Mouse (Mus musculus) mouse trophoblast stem cell (cell line): ENCODE measurements around the gene Fhdc1.

Experiments used
- in situ Hi-C, 2 experiments: fragments of 300-500 bp; cut with MseI, MboI; formaldehyde crosslinking; loops; 2 replicates in 1 of 2; 3 replicates in 1 of 2; pipeline ENCODE4 v1.15.1; 2025

The Fhdc1 gene

GRCm38 (mm10) chr3:84480006-84480897 lies at the start of gene Fhdc1:
TSS of gene Fhdc1 (minus strand) at chr3:84480429.
- in situ Hi-C loops: no loop called here

DNA sequence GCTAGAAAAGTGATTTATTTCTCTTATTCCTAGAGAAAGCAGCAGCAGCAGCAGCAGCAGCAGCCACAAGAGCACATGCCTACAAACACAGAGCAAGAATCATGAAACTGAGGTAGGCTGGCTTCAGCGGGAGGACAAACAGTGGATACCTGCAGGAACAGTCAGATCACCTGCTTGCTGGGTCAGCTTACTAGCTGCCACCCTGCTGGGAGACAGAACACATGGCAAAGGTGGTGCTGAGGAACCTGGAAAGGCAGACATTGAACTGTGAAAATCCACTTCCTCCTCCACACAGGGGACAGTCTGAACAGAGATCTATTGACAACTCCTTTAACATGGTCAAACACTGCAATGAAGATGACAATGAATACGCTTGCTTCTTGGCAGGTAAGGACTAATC lies 48.8 kb upstream of the Fhdc1 start:
- in situ Hi-C loops: no loop called here

DNA sequence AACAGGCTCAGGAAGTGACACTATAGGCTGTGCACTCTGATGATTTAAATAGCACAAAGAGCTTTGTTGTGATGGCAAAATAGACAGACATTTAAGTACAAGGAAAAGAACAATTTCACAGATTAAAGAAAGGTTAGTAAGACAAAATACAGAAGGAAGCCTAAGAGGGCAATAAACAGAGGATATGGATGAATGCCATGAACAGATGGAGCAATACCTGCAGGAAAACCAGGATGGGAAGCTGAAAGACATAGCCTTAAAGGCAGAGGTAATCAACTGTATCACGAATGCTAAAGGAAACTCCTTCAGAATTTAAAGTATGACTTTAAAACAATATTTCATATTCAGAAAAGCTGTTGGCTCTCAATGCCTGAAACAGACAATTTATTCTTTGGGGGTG lies 44.7 kb upstream of the Fhdc1 start:
- in situ Hi-C loops: no loop called here

DNA sequence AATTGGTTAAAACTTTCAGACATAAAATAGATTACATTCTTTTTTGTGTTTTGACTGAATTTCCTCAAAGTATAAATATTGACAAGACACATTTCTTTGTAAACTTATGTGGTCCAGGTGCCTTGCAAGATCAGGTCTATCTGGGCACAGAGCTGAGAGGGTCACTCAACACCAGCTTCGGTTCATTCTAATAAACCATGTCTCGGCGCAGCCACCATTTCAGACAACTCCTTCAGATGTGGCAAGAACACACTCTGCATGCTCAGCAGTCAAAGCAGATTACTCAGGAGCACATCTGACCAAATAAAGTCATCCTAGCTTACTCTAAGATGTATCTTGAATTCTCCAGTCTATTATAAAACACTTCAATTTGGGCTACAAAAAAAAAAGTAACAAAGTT lies 35.9 kb upstream of the Fhdc1 start:
- in situ Hi-C loops: no loop called here

GRCm38 (mm10) chr3:84512774-84513515 lies 32.7 kb upstream of the Fhdc1 start:
- in situ Hi-C loops: no loop called here

DNA sequence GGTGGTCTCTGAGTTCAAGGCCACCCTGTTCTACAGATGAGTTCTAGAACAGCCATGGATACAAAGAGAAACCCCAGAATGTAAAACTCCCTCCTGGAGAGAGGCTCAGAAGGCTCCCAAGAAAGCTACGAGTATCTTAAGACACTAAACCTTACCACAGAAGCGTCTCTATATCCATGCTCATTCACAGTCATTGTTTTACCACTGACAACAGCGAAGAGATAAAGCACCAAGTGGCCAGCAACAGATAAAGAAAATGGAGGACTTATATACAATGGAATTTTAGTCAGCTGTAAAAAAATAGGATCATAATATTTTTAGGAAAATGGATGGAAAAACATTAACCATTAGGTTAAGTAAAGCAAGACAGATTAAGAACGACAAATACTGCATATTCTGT lies 25.0 kb upstream of the Fhdc1 start:
- in situ Hi-C loops: no loop called here

GRCm38 (mm10) chr3:84504291-84504690 lies 24.1 kb upstream of the Fhdc1 start:
- in situ Hi-C loops: no loop called here

- in situ Hi-C loops: no loop called here
These were observed 21.9 kb upstream of the Fhdc1 start for GRCm38 (mm10) chr3:84502101-84502500.

GRCm38 (mm10) chr3:84500491-84500890 lies 20.3 kb upstream of the Fhdc1 start:
- in situ Hi-C loops: no loop called here

DNA sequence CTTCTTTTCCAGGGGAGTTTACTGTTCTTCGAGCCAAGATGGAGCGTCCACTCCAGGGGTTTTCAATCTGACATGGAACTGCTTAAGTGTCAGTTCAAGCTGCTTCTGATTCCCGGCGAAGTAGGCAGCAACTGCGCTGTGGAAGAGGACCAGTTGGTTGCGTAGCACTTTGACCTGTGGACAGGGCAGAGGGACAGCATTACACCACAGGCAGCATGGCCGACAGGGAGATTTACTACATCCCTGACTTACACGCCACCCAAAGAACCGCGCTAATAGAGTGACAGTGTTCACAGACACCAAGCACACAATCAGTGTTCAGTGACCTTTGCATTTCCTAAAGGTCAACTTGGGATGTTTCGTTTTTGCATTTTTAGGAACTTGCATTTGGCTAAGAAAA lies 17.5 kb upstream of the Fhdc1 start:
- in situ Hi-C loops: no loop called here

DNA sequence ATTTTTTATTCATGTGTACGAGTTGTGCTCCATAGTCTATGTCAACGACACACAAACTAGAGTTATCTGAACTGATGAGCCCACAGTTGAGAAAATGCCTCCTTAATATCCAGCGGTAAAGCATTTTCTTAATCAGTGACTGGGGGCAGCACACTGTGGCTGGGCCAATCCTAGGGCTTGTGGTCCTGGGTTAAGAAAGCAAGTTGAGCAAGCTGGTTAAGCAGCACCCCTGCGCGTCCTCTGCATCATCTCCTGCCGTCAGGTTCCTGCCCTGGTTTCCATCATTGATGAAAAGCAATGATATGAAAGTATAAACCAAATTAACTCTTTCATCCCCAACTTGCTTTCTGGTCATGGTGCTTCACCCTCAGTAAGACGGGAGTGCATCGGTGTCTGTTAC lies 12.4 kb upstream of the Fhdc1 start:
- in situ Hi-C loops: no loop called here

- in situ Hi-C loops: no loop called here
These were observed 11.9 kb upstream of the Fhdc1 start for GRCm38 (mm10) chr3:84492148-84492547.

DNA sequence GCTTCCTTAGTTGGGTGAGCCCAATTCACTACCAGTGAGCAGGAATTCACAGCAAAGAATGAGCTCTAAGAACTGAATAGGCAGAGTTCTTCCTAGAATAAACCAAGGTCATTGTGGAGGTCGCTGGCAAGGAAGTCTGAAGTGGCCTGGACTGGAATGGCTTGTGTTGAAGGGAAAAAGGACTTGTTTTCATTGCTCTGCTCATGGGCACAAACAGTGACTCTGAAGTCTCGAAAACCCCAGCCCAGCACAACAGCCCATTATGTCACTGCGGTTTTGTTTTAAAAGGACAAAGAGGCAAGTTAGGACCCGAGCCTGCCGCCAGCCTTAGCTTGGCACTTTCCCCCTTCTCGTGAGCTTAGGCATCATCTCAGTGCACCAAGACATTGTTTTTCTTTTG lies 8.5 kb upstream of the Fhdc1 start:
- in situ Hi-C loops: no loop called here

DNA sequence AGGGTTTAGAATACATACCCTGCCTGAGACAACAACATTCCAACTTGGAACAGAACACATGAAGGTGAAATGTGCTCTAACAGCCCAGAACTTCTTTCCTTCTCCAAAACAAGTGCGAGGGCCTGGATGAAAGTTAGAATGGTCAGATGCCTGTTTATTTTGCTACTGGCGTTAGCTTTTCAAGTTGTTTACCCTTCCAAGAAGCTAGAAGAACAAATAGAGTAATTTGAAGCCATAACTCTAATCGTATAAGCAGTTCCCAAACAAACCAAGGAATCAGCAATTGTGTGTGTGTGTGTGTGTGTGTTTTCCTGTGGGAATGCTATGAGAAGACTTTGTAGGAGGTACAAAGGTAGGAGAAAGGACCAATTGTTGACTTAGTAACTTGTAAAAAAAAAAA lies 4.7 kb upstream of the Fhdc1 start:
- in situ Hi-C loops: no loop called here

GRCm38 (mm10) chr3:84484333-84484732 lies 4.1 kb upstream of the Fhdc1 start:
- in situ Hi-C loops: no loop called here

- in situ Hi-C loops: no loop called here
These were observed 1.9 kb upstream of the Fhdc1 start for GRCm38 (mm10) chr3:84482121-84482520.

DNA sequence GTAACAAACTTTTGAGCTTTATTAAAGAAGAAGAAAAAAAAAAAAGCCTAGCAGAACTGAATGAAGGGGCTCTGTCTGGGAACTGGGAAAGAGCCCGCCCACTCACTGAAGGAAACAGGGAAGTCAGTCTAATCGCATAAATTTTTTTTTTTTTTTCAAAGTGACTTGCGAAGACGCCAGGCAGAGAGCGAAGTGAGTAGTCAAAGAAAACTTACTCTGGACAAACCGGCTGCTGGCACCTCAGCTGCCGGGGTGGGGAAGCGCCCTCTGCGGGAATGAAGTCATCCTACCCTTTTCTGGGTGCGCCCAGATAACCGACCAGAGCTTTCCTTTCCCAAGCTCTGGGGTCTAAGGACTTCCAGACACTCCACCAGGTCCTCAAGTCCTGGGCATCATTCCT lies 875 bp upstream of the Fhdc1 start:
- in situ Hi-C loops: no loop called here

- in situ Hi-C loops: no loop called here
These were observed 780 bp downstream of the Fhdc1 start for GRCm38 (mm10) chr3:84479293-84480005.

GRCm38 (mm10) chr3:84478896-84479292 lies 1.3 kb downstream of the Fhdc1 start:
- in situ Hi-C loops: no loop called here

DNA sequence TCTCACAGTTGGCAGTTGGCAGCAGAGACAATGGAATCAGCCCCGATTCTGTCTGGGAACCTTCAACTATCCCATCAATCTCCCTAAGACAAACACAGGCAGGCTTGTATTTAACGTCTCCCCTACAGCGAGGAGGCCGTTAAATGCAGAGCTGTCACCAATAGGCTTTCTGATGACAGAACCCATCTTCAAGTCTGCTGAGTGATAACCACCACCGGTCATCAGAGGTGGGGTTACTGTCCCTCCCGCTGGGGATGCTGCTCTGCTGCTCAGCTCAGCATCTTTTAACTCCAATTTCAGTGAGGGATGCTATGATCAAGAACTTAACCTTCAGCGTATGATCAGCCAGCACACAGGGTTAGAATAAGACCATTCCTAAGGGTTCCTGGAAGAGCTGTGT lies 2.0 kb downstream of the Fhdc1 start:
- in situ Hi-C loops: no loop called here

DNA sequence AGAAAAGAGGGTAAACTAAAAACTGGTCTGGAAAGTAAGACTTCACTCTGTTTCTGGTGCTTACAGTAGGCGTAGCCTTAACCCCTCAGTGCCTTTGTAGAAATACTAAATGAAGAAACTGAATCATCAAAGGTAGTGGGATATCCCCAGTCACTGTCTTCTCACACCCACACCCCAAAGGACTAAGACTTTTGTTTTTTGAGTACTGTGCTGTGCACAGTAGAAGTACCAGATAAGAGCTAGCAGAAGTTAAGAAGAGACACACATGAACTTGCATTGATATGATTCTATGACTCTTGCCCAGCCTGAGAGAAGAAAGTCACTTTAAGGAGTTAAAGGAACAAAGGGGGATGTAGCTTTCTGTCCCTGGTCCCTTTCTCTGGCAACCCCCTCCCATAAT lies 2.7 kb downstream of the Fhdc1 start:
- in situ Hi-C loops: no loop called here

DNA sequence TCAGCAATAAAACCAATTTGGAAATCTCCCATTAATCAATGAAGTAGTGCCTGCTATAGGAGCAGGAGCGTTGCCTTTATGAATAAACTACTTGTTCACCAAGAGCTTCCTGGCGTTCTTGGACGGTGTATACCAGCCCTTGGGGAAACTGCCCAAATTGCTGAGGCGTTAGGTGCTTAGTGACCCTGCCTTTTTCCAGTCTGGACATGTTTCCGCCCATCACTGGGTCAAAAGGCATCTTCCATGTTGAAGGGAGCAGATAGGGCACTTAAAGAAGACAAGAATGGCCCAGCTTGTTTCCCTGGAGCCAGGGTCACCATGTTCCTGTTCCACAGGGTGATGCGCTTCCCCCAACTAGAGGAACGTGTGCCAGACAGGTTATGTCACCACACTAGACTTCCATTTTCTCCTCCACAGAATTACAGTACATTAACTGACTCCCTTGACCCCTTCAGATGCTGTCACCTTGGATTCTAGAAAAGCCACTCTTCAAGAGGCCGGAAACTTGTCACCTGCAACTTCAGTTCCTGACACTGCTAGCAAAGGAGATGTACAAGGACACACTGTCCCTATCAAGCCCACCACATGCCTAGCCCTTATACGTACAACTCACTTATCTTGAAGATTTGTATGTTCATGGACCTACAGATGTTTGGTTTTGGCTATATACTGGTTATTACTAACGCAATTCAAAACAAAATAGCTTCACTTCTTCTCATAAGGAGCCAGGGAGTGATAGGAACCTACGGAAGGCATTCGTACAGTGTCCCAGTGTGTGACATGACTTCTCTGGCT lies 5.1 kb downstream of the Fhdc1 start:
- in situ Hi-C loops: no loop called here
